Mouse (Mus musculus): ENCODE data around the gene Ypel1. TPM values are rescaled to one million over a fixed set of nuclear protein-coding genes. Genes with fewer than 3 reads are reported as not detected.

The Ypel1 gene
- total RNA-seq (2021): 1 to 10 TPM; 1.6 to 2.0 TPM

DNA sequence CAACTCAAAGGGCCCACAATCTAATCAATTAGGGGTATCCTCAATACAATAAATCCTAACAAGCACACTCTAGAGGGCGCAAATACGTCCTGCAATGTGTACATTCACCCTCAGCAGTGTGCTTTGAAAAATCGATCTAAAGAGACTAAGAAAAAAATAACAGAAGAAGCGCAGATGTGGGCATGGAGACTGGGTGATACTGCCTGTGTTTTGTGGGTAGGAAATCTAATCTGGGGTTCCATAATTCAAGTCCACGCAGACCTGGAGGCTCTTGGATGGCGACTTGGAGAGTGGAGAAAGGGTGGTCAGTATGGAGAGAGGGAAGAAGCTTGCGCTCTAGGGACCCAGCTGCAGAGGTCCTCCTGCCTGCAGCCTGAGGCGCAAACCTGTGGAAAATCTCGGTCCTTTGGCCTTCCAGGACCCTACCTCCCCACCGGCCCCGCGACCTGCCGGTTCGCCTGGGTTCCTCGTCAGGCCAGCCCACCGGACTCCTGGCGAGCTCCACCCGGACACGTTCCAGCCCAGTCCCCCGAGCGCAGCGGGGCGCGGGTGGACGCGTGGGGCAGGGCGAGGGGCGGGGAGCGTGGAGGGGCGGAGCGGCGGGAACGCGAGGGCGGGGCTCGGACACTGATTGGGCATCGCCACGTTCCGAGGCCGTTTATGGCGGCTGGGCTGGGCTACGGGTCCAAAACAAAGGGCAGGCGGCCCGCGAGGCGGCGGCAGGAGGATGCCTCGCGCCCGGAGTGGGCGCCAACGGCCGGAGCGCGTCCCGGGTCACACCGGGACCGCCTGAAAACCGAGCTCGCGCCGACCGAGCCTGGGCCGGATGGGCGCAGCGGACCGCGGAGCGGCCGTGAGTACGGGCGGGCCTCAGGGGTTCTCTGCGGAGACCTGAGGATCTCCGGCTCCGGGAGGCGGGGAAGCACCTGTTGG lies at the start of gene Ypel1:
TSS of gene Ypel1 (plus strand) at position 186 of the 933 bp plus-strand sequence.
- intact Hi-C loops (cut with DNase I): no loop called here

DNA sequence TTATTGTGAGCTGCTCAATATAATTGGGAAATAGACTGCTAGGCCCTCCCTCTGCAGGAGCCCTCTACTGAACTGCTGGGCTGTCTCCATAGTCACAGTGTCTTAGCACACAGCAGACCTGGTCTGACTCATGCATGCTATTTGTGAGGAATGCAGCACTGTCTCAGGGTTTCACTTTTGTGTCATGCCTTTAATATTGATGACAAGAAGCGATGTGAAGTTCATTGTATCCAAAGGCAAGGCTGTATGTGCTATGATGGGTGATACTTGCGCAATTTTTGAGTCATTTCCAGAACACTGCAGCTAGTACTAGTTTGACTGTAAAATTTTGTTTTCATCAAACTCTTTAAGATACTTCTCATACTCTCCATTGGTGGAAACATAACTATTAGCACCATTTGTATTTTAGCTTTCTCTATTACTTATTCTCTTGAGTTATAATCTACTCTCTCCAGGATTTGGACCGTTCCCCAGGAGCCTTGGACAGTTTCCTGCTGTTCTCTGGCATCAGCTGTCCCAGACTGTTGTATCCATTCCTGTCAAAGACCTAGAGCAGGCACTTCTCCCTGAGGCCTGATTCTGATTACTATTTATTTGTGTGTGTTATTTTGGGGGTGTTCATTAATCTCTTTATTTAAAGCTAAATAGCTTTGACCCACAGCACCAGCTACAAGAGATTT lies 44.9 kb upstream of the Ypel1 start:
- DNase-seq: peak; percentile 42 to 61
- intact Hi-C loops (cut with DNase I): no loop called here

More for the DNA sequence above, at the start of gene Ypel1:
- DNase-seq: peak; percentile 88 to 90

DNA sequence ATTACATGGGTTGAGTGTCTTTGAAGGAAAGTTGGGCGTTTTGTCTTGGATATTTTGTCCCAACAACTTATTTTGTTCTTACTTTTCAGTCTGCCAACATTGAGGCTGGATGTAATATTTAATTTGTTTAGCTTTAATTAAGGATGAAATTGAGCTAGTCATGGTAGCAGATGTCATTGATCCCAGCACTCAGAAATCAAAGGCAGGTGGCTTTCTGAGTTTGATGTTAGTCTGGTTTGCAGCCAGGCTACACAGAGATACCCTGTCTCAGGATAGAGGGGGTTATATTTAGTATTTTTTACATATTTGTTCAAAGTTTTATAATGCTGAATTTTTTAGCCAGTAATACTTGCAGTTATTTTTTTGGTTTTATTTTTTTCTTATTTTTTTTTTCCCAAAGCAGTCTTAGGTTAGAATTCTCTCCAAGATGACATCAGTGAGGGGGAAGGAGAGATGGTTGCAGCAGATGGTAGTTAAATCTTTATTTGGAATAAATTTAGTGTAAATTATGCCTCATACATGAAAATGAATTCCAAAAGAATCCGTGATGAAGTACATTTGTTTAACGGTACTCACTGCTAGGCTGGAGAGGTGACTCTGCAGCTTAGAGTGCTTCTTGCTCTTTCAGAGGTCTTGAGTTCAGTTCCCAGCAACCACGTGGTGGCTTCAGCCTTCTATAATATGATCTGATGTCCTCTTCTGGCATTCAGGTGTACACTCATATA lies 39.4 kb upstream of the Ypel1 start:
- intact Hi-C loops (cut with DNase I): no loop called here

DNA sequence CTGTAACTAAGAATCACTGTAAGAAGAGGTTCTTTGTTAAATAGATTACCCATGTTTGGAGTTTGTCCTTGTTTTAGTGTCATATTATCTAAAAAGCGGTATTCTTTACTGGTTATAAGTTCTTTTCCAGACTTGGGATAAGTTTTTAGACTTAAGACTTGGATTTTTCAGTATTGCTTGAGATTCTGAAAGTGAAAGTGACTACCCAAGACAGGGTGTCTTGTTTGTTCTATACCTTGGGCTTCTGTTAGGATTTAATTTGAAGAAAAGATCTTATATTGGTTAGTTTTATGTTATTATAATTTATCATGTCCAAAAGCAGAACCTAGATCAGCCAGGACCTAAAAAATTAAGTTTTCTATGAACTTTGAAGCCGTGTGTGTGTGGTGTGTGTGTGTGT lies 35.7 kb upstream of the Ypel1 start:
- DNase-seq: no peak
- intact Hi-C loops (cut with DNase I): no loop called here

More for the DNA sequence above, 39.4 kb upstream of the Ypel1 start:
- DNase-seq: no peak

DNA sequence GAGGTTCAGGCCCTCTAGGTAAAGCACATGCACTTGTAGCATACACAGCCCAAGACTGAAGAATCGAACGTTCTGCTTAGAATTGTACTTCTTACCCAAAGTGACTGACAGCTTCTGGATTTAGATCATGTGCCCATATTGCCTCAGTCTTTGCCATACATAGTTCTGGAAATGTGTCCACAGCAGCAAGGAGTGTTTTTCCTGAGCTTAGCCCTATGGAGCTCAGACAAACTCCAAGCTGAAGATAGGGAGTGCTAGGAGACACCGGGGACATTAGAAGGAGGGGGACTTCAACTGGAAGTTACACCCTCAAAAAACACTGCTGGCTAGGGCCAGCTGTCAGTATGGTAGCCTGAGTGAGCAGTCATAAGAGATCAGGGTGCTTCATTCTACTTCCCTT lies 28.8 kb upstream of the Ypel1 start:
- no peak for DNase-seq
- intact Hi-C loops (cut with DNase I): loop anchor here (10.0 kb wide), 1 partner anchor 116 kb away; no protein-coding TSS in a partner anchor

DNA sequence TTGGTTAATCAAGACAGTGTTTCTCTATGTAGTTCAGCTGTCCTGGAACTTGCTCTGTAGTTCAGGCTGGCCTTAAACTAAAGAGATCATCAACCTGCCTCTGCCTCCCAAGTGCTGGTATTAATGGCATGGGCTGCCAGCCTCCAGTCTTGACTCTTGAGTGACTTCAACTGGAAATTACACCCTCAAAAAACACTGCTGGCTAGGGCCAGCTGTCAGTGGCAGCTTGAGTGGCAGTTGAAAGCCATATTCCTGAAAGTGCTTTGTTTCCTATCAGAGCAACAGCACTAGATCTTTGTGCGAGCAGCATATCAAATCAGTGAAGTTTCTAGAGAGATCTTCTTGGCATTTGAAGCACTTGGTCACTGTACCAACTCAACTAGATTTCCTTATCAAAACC lies 28.1 kb upstream of the Ypel1 start:
- intact Hi-C loops (cut with DNase I): loop anchor here (10.0 kb wide), 1 partner anchor 117 kb away; no protein-coding TSS in a partner anchor
- no peak for DNase-seq

DNA sequence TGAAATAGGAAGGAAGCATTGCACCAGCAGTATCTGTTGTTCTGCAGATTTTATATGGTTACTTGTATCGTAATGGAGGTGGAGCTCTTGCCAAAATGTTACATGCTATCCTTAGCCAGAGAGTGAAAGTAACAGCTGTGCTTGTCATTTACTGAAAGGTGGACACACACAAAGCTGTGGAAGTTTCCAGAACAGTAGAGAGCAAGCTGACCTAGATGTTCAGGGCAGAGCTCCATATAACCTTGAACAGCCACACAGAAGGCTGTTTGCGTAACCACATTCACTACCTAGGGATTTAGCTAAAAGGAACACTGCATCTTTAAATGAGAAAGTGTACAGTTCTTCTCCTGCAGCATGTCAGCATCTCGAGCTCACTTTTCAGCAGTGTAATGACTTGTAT lies 25.2 kb upstream of the Ypel1 start:
- DNase-seq: no peak
- intact Hi-C loops (cut with DNase I): loop anchor here (10.0 kb wide), 1 partner anchor 120 kb away; no protein-coding TSS in a partner anchor

DNA sequence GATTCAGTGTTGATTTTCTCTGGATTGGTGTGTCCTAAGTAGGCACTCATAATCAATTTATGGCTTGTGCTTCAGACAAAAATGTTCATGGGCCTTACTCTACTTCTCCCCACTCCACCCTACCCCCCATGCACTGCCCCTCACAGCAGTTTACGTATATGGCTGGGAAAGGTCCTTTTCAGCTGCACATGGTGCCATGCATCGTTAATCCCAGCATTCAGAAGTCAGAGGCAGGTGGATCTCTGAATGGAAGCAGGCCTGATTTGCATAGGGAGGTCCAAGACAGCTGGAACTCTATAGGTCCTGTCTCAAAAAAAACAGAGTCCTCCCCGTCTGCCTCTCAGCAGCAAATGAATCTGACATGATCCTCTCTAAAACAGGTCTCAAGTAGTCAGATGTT lies 24.2 kb upstream of the Ypel1 start:
- intact Hi-C loops (cut with DNase I): loop anchor here (10.0 kb wide), 1 partner anchor 120 kb away; no protein-coding TSS in a partner anchor

DNA sequence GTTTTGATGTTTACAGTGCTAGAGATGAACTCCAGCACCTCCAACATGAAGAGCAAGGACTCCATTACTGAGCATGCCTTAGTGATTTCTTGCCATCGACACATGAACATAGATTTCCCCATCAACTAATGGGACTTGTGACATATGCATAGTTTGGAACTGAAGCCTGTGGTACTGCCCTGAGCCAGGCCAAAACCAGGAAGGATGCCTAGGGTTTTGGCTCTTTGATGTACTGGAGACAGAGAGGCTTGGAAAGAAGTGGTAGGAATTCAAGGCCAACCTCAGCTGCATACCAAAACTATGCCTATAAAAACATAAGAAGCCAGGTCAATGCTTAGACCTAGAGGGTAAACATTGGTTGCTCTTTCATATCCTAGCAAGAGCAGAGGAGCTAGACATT lies 19.6 kb upstream of the Ypel1 start:
- intact Hi-C loops (cut with DNase I): loop anchor here (10.0 kb wide), 1 partner anchor 125 kb away; no protein-coding TSS in a partner anchor
- DNase-seq: no peak

More for the DNA sequence above, 24.2 kb upstream of the Ypel1 start:
- DNase-seq: no peak

DNA sequence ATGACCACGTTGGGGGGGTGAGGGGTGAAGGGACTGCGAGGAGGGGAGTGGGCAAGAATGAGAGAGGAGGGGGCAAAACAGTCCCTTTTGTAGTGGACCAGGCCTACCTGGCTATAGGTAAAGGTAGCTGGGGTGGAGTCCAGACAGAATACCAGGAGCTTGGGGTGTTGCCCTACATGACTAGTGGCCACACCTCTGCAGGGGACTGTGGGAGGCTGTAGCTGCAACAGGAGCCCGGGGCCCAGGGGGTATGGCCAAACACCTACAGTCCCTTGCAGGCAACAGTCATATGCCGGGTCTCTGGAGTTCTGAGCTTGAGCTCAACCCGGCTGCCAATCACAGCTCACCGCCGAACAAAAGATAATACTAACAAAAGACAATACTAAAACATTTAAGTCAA lies 17.4 kb upstream of the Ypel1 start:
- no peak for DNase-seq
- intact Hi-C loops (cut with DNase I): no loop called here

DNA sequence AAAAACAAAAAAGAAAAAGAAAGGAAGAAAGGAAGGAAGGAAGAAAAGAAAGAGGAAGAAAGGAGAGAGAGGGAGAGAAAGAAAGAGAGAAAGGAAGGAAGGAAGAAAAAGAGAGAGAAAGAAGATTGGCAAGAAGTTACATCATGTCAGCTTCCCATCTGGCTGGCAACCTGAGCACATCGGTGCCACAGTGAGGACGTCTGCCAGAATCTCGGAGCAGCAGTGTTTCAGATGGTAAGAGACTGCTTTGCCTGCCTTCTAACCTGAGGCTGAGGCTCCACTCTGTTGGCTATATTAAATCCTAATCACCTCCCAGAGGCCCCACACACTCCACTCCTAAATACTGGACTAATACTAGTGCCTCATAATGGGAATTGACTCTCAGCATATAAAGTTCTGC lies 15.6 kb upstream of the Ypel1 start:
- DNase-seq: no peak
- intact Hi-C loops (cut with DNase I): no loop called here

DNA sequence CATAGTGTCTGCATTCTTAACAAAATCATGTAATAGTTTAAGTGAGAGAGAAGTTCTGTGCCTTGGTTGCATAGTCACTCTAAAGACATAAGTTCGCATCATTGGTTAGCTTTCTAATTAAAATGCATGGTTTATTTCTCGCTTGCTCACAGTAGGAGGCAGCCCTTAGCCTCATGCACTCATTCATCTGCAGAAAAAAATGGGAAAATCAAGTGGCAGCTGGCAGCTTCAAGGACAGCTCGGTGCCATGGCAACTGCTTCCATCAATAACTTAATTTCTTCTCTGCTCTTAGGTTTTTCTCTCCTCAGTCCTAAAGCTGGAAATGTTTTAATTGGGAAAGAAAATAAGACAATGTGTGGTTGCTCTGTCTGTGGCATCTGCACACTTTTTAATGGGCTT lies 13.9 kb upstream of the Ypel1 start:
- intact Hi-C loops (cut with DNase I): no loop called here

DNA sequence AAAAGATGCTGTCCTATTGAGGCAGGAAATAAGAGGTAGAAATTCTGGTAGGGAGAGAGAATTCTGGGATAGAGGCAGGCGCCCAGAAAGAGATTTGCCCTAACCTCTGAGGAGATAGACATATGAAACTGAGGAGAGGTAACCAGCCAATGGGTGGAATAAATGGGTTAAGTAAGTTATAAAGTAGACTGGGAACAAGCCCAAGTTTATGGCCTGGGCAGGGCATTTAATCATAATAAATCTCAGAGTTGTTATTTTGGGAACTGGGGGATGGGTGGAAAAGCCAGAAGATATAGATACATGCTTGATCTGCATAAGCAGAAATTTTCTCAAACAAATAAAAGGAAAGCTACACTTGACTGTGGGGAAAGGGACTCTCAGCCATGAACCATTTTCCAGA lies 7.2 kb upstream of the Ypel1 start:
- intact Hi-C loops (cut with DNase I): no loop called here
- DNase-seq: no peak

More for the DNA sequence above, 13.9 kb upstream of the Ypel1 start:
- no peak for DNase-seq

DNA sequence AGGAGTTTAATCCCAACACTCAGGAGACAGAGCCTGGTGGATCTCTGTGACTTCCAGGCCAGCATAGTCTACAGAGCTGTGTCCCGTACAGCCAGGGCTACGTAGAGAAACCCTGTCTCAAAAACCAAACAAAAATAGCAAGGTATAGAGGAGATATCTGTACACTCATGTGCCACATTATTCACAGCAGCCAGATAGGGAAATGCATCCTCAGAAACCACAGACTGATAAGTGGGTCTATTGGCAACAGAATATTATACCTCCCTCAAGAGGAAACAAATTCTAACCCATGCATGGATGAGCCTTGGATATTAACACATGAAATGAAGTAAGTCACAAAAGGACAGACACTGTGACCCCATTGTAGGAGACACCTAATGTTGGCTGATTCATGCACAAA lies 1.9 kb upstream of the Ypel1 start:
- intact Hi-C loops (cut with DNase I): no loop called here

DNA sequence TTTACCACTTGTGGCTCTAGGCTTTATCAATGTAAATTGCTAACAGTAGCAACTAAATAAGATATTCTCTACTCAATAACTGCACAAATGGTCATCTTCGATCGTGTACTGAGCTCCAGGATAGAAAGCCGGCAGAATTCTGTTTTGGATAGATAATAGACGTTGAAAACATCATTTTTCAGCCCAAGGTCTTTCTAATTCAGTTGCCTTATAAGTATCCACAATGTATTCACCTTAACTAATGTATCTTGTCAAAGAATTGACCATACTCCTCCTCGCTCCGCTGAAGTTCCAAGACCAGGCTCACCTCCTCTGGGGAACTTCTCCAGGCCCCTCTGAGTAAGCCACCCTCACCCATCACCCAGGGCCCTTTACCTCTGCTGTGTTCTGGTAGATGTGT lies 1.2 kb downstream of the Ypel1 start:
- DNase-seq: no peak
- intact Hi-C loops (cut with DNase I): no loop called here

More for the DNA sequence above, 1.9 kb upstream of the Ypel1 start:
- no peak for DNase-seq

DNA sequence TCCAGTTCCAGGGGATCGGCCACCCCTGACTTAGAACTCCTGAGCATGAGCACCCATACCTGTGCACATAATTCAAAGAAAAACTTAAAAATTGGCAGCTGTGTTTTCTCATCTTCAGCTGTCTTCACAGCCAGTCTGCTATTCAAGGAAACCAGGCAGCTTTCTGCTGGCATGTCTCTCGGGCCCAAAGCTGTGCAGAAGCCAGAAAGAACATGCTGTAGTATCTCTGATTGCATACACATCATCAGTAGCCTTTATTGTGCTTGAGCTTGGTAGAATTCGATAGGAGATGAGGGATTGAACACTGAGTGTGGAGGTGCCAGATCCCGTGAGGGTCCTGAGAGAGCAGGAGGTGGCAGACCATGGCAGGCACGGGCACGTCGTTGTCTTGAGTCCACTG lies 3.5 kb downstream of the Ypel1 start:
- intact Hi-C loops (cut with DNase I): no loop called here
- no peak for DNase-seq

DNA sequence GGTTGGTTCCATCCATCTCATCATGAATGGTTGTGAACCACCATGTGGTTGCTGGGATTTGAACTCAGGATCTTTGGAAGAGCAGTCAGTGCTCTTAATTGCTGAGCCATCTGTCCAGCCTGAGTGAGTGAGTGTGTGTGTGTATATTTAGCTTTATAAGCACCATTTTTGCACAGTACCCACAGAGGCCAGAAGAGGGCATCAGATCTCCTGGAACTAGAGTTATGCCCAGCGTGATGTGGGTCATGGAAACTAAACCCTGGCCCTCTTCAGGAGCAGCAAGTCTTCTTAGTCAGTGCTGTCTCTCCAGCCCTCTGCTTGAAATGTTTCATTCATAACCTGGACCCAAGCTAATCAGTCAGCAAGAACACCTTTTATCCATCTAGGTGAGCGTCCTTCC lies 6.8 kb downstream of the Ypel1 start:
- DNase-seq: no peak
- intact Hi-C loops (cut with DNase I): no loop called here

DNA sequence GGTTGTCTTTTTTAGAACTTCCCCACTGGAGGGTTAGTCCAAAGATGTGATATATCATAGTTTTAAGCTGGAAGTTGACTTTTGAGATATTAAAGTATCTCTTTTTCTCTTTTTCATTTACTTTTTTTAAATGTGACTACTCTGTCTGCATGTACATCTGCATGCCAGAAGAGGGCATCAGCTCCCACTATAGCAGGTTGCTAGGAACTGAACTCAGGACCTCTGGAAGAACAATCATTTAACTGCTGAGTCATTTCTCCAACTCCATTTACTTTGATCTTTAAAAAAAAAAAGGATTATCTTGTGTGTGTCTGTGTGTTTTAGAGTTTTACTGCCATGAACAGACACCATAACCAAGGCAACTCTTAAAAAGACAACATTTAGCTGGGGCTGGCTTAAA lies 7.4 kb downstream of the Ypel1 start:
- intact Hi-C loops (cut with DNase I): no loop called here

DNA sequence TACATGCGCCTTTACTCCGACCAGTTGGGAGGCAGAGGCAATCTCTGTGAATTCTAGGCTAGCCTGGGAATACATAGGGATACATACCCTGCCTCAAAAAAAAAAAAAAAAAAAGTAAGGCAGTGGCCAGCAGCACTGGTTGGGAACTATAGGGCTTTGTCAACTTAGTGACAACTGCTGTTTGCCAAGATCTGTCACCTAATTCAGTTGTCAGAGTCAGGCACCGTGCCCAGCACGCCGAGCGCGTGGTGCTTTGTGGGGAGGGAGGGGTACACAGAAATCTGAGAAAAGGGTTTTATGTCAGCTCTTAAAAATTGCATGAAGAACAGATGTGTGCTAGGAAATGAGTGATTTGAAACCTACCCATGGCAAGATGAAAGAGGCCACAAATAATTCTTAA lies 8.6 kb downstream of the Ypel1 start:
- intact Hi-C loops (cut with DNase I): no loop called here
- DNase-seq: no peak

More for the DNA sequence above, 7.4 kb downstream of the Ypel1 start:
- no peak for DNase-seq

DNA sequence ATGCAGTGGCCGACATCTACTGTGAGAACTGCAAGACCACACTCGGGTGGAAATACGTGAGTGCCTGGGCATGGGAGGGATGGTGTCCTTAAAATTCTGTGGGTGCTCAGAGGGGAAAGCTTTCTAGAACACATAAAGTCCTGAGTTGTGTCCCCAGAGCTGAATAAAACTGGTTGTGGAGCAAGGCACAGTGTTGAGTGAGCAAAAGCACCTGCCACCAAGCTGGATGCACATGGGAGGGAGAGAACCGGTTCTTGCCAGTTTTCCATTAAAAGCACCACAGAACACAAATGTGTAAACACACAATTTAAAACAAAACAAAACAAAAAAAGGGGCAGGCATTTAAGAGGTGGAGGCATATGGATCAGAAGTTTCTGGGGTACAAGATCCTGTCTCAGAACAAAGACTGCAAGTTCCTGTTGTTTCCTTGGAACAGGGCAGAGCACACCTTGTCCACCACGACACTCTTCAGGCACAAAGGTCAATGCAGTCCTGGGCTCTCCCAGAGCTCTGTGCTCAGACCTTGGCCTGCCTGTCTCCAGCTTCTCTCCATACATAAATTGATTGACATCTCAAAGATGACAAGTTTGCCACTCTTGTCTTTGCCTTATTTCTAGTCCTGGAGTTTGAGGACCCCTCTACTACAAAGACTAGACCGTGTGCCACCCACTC lies 12.8 kb downstream of the Ypel1 start:
- intact Hi-C loops (cut with DNase I): no loop called here
- DNase-seq: no peak

Data from heart, postnatal 36 days (tissue).